Mouse (Mus musculus) frontal cortex, adult (tissue): ENCODE measurements around the gene Hgfac.

ENCODE experiments used
- ATAC-seq: cut with Nextera tagmentation; 2 replicates; pipeline ENCODE4 v1.9.2; 2017; ENCODE audit warnings: mild to moderate bottlenecking, moderate library complexity, mixed read lengths; ENCODE audit not compliant: low TSS enrichment

The Hgfac gene

GRCm38 (mm10) chr5:35037438-35037837, 3.9 kb upstream of the Hgfac start:
- no peak for ATAC-seq

- ATAC-seq, result no peak
These were observed 1.3 kb downstream of the Hgfac start for GRCm38 (mm10) chr5:35042431-35043109.

GRCm38 (mm10) chr5:35043110-35043451, 1.8 kb downstream of the Hgfac start:
- peak; percentile 86 for ATAC-seq

GRCm38 (mm10) chr5:35050541-35050940, 9.2 kb downstream of the Hgfac start:
- ATAC-seq, result no peak

- ATAC-seq, result no peak
These were observed 13.3 kb downstream of the Hgfac start for GRCm38 (mm10) chr5:35054628-35055027.

- ATAC-seq, result no peak
These were observed 13.8 kb downstream of the Hgfac start for GRCm38 (mm10) chr5:35055076-35055475.

- peak; percentile 31 for ATAC-seq
These were observed 15.5 kb downstream of the Hgfac start, which contains the start of gene Dok7 for GRCm38 (mm10) chr5:35056604-35057432. Gene Dok7, plus strand, starts transcription at chr5:35056766.

GRCm38 (mm10) chr5:35057582-35057981, 16.3 kb downstream of the Hgfac start:
- no peak for ATAC-seq

GRCm38 (mm10) chr5:35058216-35058615, 16.9 kb downstream of the Hgfac start:
- no peak for ATAC-seq

GRCm38 (mm10) chr5:35060098-35060497, 18.8 kb downstream of the Hgfac start:
- ATAC-seq, result no peak

- ATAC-seq, result no peak
These were observed 28.5 kb downstream of the Hgfac start for GRCm38 (mm10) chr5:35069841-35070240.

GRCm38 (mm10) chr5:35070314-35070713, 29.0 kb downstream of the Hgfac start:
- no peak for ATAC-seq

- ATAC-seq, result peak; percentile 38
These were observed 29.6 kb downstream of the Hgfac start for GRCm38 (mm10) chr5:35070953-35071352.

GRCm38 (mm10) chr5:35071855-35072254, 30.5 kb downstream of the Hgfac start:
- ATAC-seq, result no peak

- no peak for ATAC-seq
These were observed 31.9 kb downstream of the Hgfac start for GRCm38 (mm10) chr5:35073235-35073634.

GRCm38 (mm10) chr5:35073992-35074391, 32.7 kb downstream of the Hgfac start:
- ATAC-seq, result no peak

GRCm38 (mm10) chr5:35076369-35076768, 35.1 kb downstream of the Hgfac start:
- no peak for ATAC-seq

GRCm38 (mm10) chr5:35079101-35079500, 37.8 kb downstream of the Hgfac start:
- ATAC-seq, result no peak

- ATAC-seq, result no peak
These were observed 43.6 kb downstream of the Hgfac start for GRCm38 (mm10) chr5:35084913-35085312.

- peak; percentile 42; the same call in 1 of the 2 replicates for ATAC-seq
These were observed 47.7 kb downstream of the Hgfac start for GRCm38 (mm10) chr5:35088785-35089613.

GRCm38 (mm10) chr5:35089614-35089963, 48.3 kb downstream of the Hgfac start:
- ATAC-seq, result no peak

- no peak for ATAC-seq
These were observed 50.3 kb downstream of the Hgfac start for GRCm38 (mm10) chr5:35091636-35092035.
